Mouse (Mus musculus) adrenal gland, adult 18-20 months (tissue): ENCODE data around the gene Wdr46. TPM values are rescaled to one million over a fixed set of nuclear protein-coding genes. Genes with fewer than 3 reads are reported as not detected.
A peak's percentile ranks its signal among the peaks of the same experiment; 100 is the strongest.

Experiments
- DNase-seq, 2 experiments: peaks; one replicate each; pipeline ENCODE4 v3.0.0; 2021 to 2022; ENCODE audit warnings: low spot score in 2 of 2
- total RNA-seq, 2 experiments: library from RNA; stranded (reverse); gene quantifications; 1 replicate in 1 of 2; 2 replicates in 1 of 2; pipeline ENCODE4 v1.2.3; 2021

The Wdr46 gene
- total RNA-seq, 2 experiments from 2014 or later: 29.2 to 35.7 TPM

- DNase-seq: no peak
Measured at GRCm38 (mm10) chr17:33926207-33926932, 14.1 kb upstream of the Wdr46 start.

GRCm38 (mm10) chr17:33928251-33928947 is 12.1 kb upstream of the Wdr46 start:
- DNase-seq: no peak

- DNase-seq: peak; percentile 95
Measured at GRCm38 (mm10) chr17:33929371-33930279, 10.8 kb upstream of the Wdr46 start, which contains the start of gene Rgl2. Rgl2 (plus strand) TSS chr17:33929543.

GRCm38 (mm10) chr17:33930280-33931158 is 9.9 kb upstream of the Wdr46 start:
- peak; percentile 44 to 53 for DNase-seq

GRCm38 (mm10) chr17:33931159-33931866 is 9.1 kb upstream of the Wdr46 start:
- DNase-seq: peak in 1 of 2 experiments; percentile 27

GRCm38 (mm10) chr17:33931947-33932346 is 8.5 kb upstream of the Wdr46 start:
- peak in 1 of 2 experiments; percentile 24 for DNase-seq

GRCm38 (mm10) chr17:33932448-33932847 is 8.0 kb upstream of the Wdr46 start:
- no peak for DNase-seq

- DNase-seq: peak in 1 of 2 experiments; percentile 20
Measured at GRCm38 (mm10) chr17:33932970-33933369, 7.5 kb upstream of the Wdr46 start.

GRCm38 (mm10) chr17:33935422-33936055 is 4.9 kb upstream of the Wdr46 start:
- DNase-seq: peak in 1 of 2 experiments; percentile 21

GRCm38 (mm10) chr17:33936993-33937392 is 3.5 kb upstream of the Wdr46 start:
- no peak for DNase-seq

GRCm38 (mm10) chr17:33938783-33939182 is 1.7 kb upstream of the Wdr46 start:
- no peak for DNase-seq

- DNase-seq: no peak
Measured at GRCm38 (mm10) chr17:33940981-33941380, 521 bp downstream of the Wdr46 start.

GRCm38 (mm10) chr17:33941381-33941780 is 921 bp downstream of the Wdr46 start:
- no peak for DNase-seq

GRCm38 (mm10) chr17:33943454-33943853 is 3.0 kb downstream of the Wdr46 start:
- DNase-seq: no peak

GRCm38 (mm10) chr17:33947430-33948089 is 7.1 kb downstream of the Wdr46 start:
- DNase-seq: no peak

- peak in 1 of 2 experiments; percentile 21 for DNase-seq
Measured at GRCm38 (mm10) chr17:33948090-33948904, 7.8 kb downstream of the Wdr46 start.

GRCm38 (mm10) chr17:33948905-33949537 is 8.6 kb downstream of the Wdr46 start:
- DNase-seq: peak in 1 of 2 experiments; percentile 22
